Mouse (Mus musculus): ENCODE measurements around the gene Olfr1023. TPM values are rescaled to one million over a fixed set of nuclear protein-coding genes. Genes with fewer than 3 reads are reported as not detected.

The Olfr1023 gene
- not detected in 2 replicates for polyA plus RNA-seq (2016; fragmentation: Nextera tagmentation; extraction: Ambion mirVana)

DNA sequence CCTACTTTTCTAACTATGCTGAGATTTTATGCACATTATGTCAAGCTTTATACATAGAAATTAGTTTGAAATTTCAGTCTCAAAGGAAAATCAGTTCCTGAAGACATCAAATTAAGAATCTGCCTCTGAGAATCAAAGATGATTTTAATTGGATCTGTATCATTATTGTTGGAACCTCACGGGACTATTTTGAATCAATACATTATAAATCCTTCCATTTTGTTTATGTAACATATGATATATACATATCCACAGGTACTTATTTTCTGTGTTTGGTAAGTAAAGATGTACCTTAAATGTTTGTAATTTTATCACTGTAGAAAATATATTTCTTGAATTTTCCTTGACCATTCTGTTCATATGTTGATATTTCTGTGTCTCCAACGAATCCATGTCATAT lies at the start of gene Olfr1023:
Gene Olfr1023 (plus strand): TSS at position 301 of the 400 bp plus-strand sequence.
- H3K4me3 ChIP-seq (replicated peaks), result no peak within 1 kb of the TSS
- H3K9me3 ChIP-seq, result no peaks in the 10 kb centered on the region
- H3K9ac ChIP-seq, result no peak within 1 kb of the TSS
- H3K4me1 ChIP-seq, result no peaks in the 10 kb centered on the region
- ATAC-seq (ENCODE audit: low FRiP score), result no peak
- 74% methylated on average over 2 of the region's 2 CpGs for WGBS
- no peak within 1 kb of the TSS for H3K4me2 ChIP-seq
- no peak within 1 kb of the TSS for H3K27ac ChIP-seq
- H3K27me3 ChIP-seq, result no peaks in the 10 kb centered on the region
- no peaks in the 10 kb centered on the region for H3K36me3 ChIP-seq (replicated peaks)

DNA sequence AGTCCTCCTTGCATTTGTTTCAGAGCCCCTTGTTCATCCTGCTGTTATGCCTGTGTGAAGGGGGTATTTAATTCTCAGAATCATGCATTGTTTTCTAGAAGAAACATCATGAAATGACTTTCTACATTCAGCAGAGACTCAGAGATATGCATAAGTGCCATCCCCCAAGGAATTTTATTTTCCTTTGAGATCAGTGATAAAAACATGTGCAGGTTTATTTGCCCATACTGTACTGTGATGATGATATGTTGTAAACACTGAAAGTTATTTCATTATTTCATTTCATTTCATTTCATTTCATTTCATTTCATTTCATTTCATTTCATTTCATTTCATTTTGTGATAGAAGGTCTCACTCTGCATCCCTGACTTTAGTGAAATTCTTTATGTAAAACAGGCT lies 40.1 kb upstream of the Olfr1023 start, which contains the start of gene Olfr1019:
Gene Olfr1019 (minus strand): TSS at position 101 of the 400 bp plus-strand sequence.
- no peak within 1 kb of the TSS for H3K27ac ChIP-seq

DNA sequence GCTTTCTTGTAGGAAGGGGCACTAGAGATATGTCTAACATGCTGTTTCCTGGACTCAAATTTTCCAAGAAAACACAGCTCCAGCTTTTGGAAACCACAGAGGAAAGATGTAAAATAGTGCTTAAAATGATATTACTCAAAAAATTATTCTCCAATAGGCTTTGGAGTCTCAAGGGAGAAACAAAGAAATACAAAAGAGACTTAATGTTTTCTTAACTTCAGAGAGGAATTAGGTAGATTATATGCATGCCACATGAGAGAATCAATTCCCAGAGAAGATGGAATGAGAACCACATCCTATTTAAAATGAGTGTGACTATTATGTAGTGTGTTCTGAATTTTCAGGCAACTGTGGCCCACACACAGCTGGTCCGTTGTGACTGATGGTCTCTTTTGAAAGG lies 38.7 kb upstream of the Olfr1023 start, which contains the start of gene Olfr1020:
Gene Olfr1020 (plus strand): TSS at position 301 of the 400 bp plus-strand sequence.
- no peaks in the 10 kb centered on the region for H3K27me3 ChIP-seq
- no peak for ATAC-seq (ENCODE audit: low FRiP score)
- no peak within 1 kb of the TSS for H3K27ac ChIP-seq
- no peak within 1 kb of the TSS for H3K4me2 ChIP-seq
- 71% methylated on average over 1 of the region's 1 CpGs for WGBS
- H3K4me1 ChIP-seq, result no peaks in the 10 kb centered on the region
- no peak within 1 kb of the TSS for H3K4me3 ChIP-seq (replicated peaks)
- H3K9ac ChIP-seq, result no peak within 1 kb of the TSS
- H3K36me3 ChIP-seq (replicated peaks), result no peaks in the 10 kb centered on the region
- no peaks in the 10 kb centered on the region for H3K9me3 ChIP-seq

More for the DNA sequence above, 40.1 kb upstream of the Olfr1023 start, which contains the start of gene Olfr1019:
- H3K9me3 ChIP-seq, result no peaks in the 10 kb centered on the region
- H3K4me3 ChIP-seq (replicated peaks), result no peak within 1 kb of the TSS
- no peaks in the 10 kb centered on the region for H3K36me3 ChIP-seq (replicated peaks)
- no peak for ATAC-seq (ENCODE audit: low FRiP score)
- H3K27me3 ChIP-seq, result no peaks in the 10 kb centered on the region
- H3K4me2 ChIP-seq, result no peak within 1 kb of the TSS
- H3K9ac ChIP-seq, result no peak within 1 kb of the TSS
- no peaks in the 10 kb centered on the region for H3K4me1 ChIP-seq

DNA sequence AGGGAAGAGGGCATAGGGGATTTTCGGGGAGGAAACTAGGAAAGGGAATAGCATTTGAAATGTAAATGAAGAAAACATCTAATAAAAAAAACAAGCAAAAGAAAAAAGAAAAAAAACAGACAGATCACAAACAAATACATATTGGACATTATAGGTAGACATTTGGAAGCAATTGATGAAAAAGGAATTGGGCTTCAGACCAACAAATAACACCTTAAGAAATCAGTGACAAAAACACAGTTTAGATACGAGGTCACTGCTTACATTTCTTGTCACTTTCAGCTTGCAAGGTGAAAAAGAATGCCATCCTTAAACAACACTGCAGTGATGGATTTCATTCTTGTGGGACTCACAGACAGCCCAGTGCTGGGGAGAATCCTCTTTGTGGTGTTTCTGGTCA lies 17.1 kb upstream of the Olfr1023 start, which contains the start of gene Olfr1022:
Gene Olfr1022 (plus strand): TSS at position 301 of the 400 bp plus-strand sequence.
- no peak within 1 kb of the TSS for H3K4me2 ChIP-seq
- no peaks in the 10 kb centered on the region for H3K36me3 ChIP-seq (replicated peaks)
- no peaks in the 10 kb centered on the region for H3K4me1 ChIP-seq
- no peak for ATAC-seq (ENCODE audit: low FRiP score)
- H3K4me3 ChIP-seq (replicated peaks), result no peak within 1 kb of the TSS
- H3K27me3 ChIP-seq, result no peaks in the 10 kb centered on the region
- H3K9me3 ChIP-seq, result no peaks in the 10 kb centered on the region
- H3K9ac ChIP-seq, result no peak within 1 kb of the TSS
- no peak within 1 kb of the TSS for H3K27ac ChIP-seq
- 80% methylated on average over 2 of the region's 2 CpGs for WGBS

DNA sequence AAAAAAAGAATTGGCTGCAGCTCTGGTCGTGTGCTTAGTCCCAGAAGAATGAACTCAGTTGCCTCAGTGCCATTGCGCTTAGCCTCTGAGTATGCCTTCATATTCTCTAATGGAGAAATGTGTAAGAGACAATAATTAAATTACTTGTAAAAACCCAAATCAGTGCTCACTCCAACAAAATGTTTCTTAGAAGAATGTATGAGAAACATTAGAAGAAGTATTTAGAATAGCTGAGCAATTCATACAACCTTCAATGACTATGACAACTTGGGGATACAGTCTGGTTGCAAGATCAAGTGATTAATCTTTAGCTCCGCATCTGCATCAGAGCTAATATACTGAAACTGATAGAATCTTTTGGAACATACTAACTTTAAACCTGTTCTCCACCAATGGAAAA lies 19.5 kb downstream of the Olfr1023 start, which contains the start of gene Olfr1024:
Gene Olfr1024 (minus strand): TSS at position 101 of the 400 bp plus-strand sequence.
- Histone ChIP-seq H3K4me3 (replicated peaks) (no peak within 1 kb of the TSS), H3K27me3 (no peaks in the 10 kb centered on the region), H3K9ac (no peak within 1 kb of the TSS), H3K4me2 (no peak within 1 kb of the TSS), H3K9me3 (0 out of 2 replicates have a peak, but pooled peaks cover 2% of the 10 kb centered on the region), H3K27ac (no peak within 1 kb of the TSS), H3K4me1 (no peaks in the 10 kb centered on the region), H3K36me3 (replicated peaks) (no peaks in the 10 kb centered on the region)
- 89% methylated on average over 3 of the region's 3 CpGs for WGBS
- no peak for ATAC-seq (ENCODE audit: low FRiP score)

DNA sequence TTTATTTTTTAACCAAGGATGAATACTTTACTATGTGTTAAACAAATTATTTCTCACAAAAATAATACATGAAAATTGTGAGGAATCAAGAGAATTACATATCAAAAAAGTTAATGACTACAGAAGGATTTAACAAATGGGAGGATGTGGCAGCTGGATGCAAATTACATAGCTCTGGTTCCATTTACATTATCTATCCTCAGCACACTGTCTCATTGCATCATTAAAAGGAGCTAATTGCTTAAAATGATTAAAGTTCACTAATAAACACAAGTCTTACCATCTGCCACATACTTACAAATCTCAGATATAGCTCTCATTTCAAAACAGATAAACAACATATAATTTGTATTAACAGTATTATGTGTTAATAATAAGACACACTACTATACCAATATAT lies 27.8 kb downstream of the Olfr1023 start:
- no peak overlapping the region for H3K27ac ChIP-seq
- no peak overlapping the region for H3K4me3 ChIP-seq (replicated peaks)
- H3K9me3 ChIP-seq, result no peaks in the 10 kb centered on the region
- H3K9ac ChIP-seq, result no peak overlapping the region
- H3K36me3 ChIP-seq (replicated peaks), result no peaks in the 10 kb centered on the region
- H3K27me3 ChIP-seq, result no peaks in the 10 kb centered on the region
- no peak for ATAC-seq (ENCODE audit: low FRiP score)
- H3K4me1 ChIP-seq, result no peaks in the 10 kb centered on the region
- no peak overlapping the region for H3K4me2 ChIP-seq

DNA sequence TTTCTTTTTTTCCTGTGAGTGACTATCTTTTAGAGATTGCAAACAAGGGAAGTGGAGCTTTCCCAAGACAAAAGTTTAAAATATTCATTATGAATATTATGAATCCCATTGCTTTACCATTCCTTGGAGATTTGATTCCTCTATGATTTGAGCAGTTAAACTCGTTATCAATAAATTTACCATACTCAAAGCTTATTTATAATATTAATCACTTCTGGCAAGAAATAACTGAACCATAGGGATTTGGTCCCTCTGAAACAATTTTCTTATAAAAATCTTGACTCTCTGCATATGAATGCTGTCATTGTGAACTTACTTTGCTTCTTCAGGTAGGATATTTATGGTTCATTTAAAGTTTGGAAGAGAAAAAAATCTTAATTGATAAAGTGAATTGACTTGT lies 29.5 kb downstream of the Olfr1023 start, which contains the start of gene Olfr1025-ps1:
Gene Olfr1025-ps1 (plus strand): TSS at position 301 of the 400 bp plus-strand sequence.
- Histone ChIP-seq H3K9me3 (no peaks in the 10 kb centered on the region), H3K27me3 (no peaks in the 10 kb centered on the region), H3K4me2 (no peak within 1 kb of the TSS), H3K4me1 (no peaks in the 10 kb centered on the region), H3K36me3 (replicated peaks) (no peaks in the 10 kb centered on the region), H3K9ac (no peak within 1 kb of the TSS), H3K4me3 (replicated peaks) (no peak within 1 kb of the TSS), H3K27ac (no peak within 1 kb of the TSS)
- no peak for ATAC-seq (ENCODE audit: low FRiP score)
- 63% methylated on average over 1 of the region's 1 CpGs for WGBS

DNA sequence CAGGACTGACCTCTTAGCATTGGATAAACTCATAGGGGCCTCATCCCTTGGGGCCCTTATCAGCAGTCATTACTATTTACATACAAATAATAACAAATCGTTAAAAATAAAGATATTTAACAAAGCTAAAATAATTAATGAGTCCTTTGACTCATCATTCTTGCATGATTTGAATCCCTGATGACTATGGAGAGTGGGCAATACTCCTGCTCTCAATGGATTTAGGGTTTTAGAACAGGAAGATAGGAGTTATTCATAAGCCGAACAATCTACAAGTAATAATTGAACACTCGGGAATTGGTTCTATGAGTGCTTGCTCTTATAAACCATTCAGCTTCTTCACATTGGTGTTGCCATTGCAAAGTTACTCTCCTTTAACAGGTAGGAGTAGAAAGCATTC lies 35.8 kb downstream of the Olfr1023 start, which contains the start of gene Olfr1026:
Gene Olfr1026 (plus strand): TSS at position 301 of the 400 bp plus-strand sequence.
- H3K4me2 ChIP-seq, result no peak within 1 kb of the TSS
- no peaks in the 10 kb centered on the region for H3K4me1 ChIP-seq
- H3K4me3 ChIP-seq (replicated peaks), result no peak within 1 kb of the TSS
- H3K9ac ChIP-seq, result no peak within 1 kb of the TSS
- H3K27me3 ChIP-seq, result no peaks in the 10 kb centered on the region
- ATAC-seq (ENCODE audit: low FRiP score), result no peak
- H3K9me3 ChIP-seq, result no peaks in the 10 kb centered on the region
- H3K36me3 ChIP-seq (replicated peaks), result no peaks in the 10 kb centered on the region
- no peak within 1 kb of the TSS for H3K27ac ChIP-seq
- 93% methylated on average over 3 of the region's 3 CpGs for WGBS

Other genes starting within 250 kb of the Olfr1023 start
- not detected in 2 replicates for gene Olfr1002, start 234.9 kb upstream of the Olfr1023 start, polyA plus RNA-seq (2016; fragmentation: Nextera tagmentation; extraction: Ambion mirVana)
- not detected in 2 replicates for gene Olfr154, start 221.2 kb upstream of the Olfr1023 start, polyA plus RNA-seq (2016; fragmentation: Nextera tagmentation; extraction: Ambion mirVana)
- gene Olfr1006, start 206.9 kb upstream of the Olfr1023 start, polyA plus RNA-seq (2016; fragmentation: Nextera tagmentation; extraction: Ambion mirVana), result not detected in 2 replicates
- not detected in 2 replicates for gene Olfr1008, start 196.2 kb upstream of the Olfr1023 start, polyA plus RNA-seq (2016; fragmentation: Nextera tagmentation; extraction: Ambion mirVana)
- not detected in 2 replicates for gene Olfr1009, start 170.2 kb upstream of the Olfr1023 start, polyA plus RNA-seq (2016; fragmentation: Nextera tagmentation; extraction: Ambion mirVana)
- gene Olfr1012, start 122.9 kb upstream of the Olfr1023 start, polyA plus RNA-seq (2016; fragmentation: Nextera tagmentation; extraction: Ambion mirVana), result not detected in 2 replicates
- not detected in 2 replicates for gene Olfr1013, start 118.5 kb upstream of the Olfr1023 start, polyA plus RNA-seq (2016; fragmentation: Nextera tagmentation; extraction: Ambion mirVana)
- gene Olfr1014, start 112.9 kb upstream of the Olfr1023 start, polyA plus RNA-seq (2016; fragmentation: Nextera tagmentation; extraction: Ambion mirVana), result not detected in 2 replicates
- not detected in 2 replicates for gene Olfr1015, start 103.6 kb upstream of the Olfr1023 start, polyA plus RNA-seq (2016; fragmentation: Nextera tagmentation; extraction: Ambion mirVana)
- not detected in 2 replicates for gene Olfr1016, start 83.1 kb upstream of the Olfr1023 start, polyA plus RNA-seq (2016; fragmentation: Nextera tagmentation; extraction: Ambion mirVana)
- not detected in 2 replicates for gene Olfr1018, start 67.2 kb upstream of the Olfr1023 start, polyA plus RNA-seq (2016; fragmentation: Nextera tagmentation; extraction: Ambion mirVana)
- gene Olfr1019, start 40.2 kb upstream of the Olfr1023 start, polyA plus RNA-seq (2016; fragmentation: Nextera tagmentation; extraction: Ambion mirVana), result not detected in 2 replicates
- not detected in 2 replicates for gene Olfr1020, start 38.6 kb upstream of the Olfr1023 start, polyA plus RNA-seq (2016; fragmentation: Nextera tagmentation; extraction: Ambion mirVana)
- not detected in 2 replicates for gene Olfr1022, start 17.0 kb upstream of the Olfr1023 start, polyA plus RNA-seq (2016; fragmentation: Nextera tagmentation; extraction: Ambion mirVana)
- gene Olfr1024, start 19.4 kb downstream of the Olfr1023 start, polyA plus RNA-seq (2016; fragmentation: Nextera tagmentation; extraction: Ambion mirVana), result not detected in 2 replicates
- not detected in 2 replicates for gene Olfr1025-ps1, start 29.6 kb downstream of the Olfr1023 start, polyA plus RNA-seq (2016; fragmentation: Nextera tagmentation; extraction: Ambion mirVana)
- not detected in 2 replicates for gene Olfr1026, start 35.9 kb downstream of the Olfr1023 start, polyA plus RNA-seq (2016; fragmentation: Nextera tagmentation; extraction: Ambion mirVana)
- gene Olfr1028, start 64.8 kb downstream of the Olfr1023 start, polyA plus RNA-seq (2016; fragmentation: Nextera tagmentation; extraction: Ambion mirVana), result not detected in 2 replicates
- gene Olfr1029, start 88.3 kb downstream of the Olfr1023 start, polyA plus RNA-seq (2016; fragmentation: Nextera tagmentation; extraction: Ambion mirVana), result not detected in 2 replicates
- not detected in 2 replicates for gene Olfr1030, start 93.6 kb downstream of the Olfr1023 start, polyA plus RNA-seq (2016; fragmentation: Nextera tagmentation; extraction: Ambion mirVana)
- gene Olfr1031, start 104.7 kb downstream of the Olfr1023 start, polyA plus RNA-seq (2016; fragmentation: Nextera tagmentation; extraction: Ambion mirVana), result not detected in 2 replicates
- gene Olfr1032, start 119.9 kb downstream of the Olfr1023 start, polyA plus RNA-seq (2016; fragmentation: Nextera tagmentation; extraction: Ambion mirVana), result not detected in 2 replicates
- gene Olfr1033, start 135.0 kb downstream of the Olfr1023 start, polyA plus RNA-seq (2016; fragmentation: Nextera tagmentation; extraction: Ambion mirVana), result not detected in 2 replicates
- not detected in 2 replicates for gene Olfr1034, start 160.2 kb downstream of the Olfr1023 start, polyA plus RNA-seq (2016; fragmentation: Nextera tagmentation; extraction: Ambion mirVana)
- gene Olfr1036, start 188.4 kb downstream of the Olfr1023 start, polyA plus RNA-seq (2016; fragmentation: Nextera tagmentation; extraction: Ambion mirVana), result not detected in 2 replicates
- gene Olfr1037, start 201.7 kb downstream of the Olfr1023 start, polyA plus RNA-seq (2016; fragmentation: Nextera tagmentation; extraction: Ambion mirVana), result not detected in 2 replicates